Mouse (Mus musculus) liver, embryonic 11.5 days (tissue): ENCODE measurements around the gene Slco1a5. TPM values are rescaled to one million over a fixed set of nuclear protein-coding genes. Genes with fewer than 3 reads are reported as not detected.
A peak's percentile ranks its signal among the peaks of the same experiment; 100 is the strongest.
"Not testable (repeated sequence)": the region's sequence is repeated elsewhere in the genome, so short reads cannot be mapped to it uniquely, and the experiment has no call there.

Source experiments
- ATAC-seq: fragments of 200-750 bp; cut with Nextera tagmentation; replicated peaks from 2 replicates; pipeline ENCODE4 v1.8.0; 2017; ENCODE audit warnings: moderate number of reproducible peaks, mild to moderate bottlenecking, moderate TSS enrichment, moderate library complexity; ENCODE audit not compliant: low FRiP score
- DNase-seq: peaks from one replicate; pipeline ENCODE4 v3.0.0-alpha.2; 2017; ENCODE audit warnings: low spot score
- H3K27ac ChIP-seq: fragments of 300-500 bp; sonication (generic); 2 replicates; pipeline ENCODE4 v1.5.1; 2014; ENCODE audit warnings: mild to moderate bottlenecking, low read depth, low read length, control low read depth
- H3K27me3 ChIP-seq: fragments of 300-500 bp; sonication (generic); replicated peaks from 2 replicates; pipeline ENCODE4 v1.6.1; 2014; ENCODE audit warnings: low read length, mixed read lengths; ENCODE audit not compliant: control insufficient read depth, insufficient read depth
- H3K36me3 ChIP-seq: fragments of 300-500 bp; sonication (generic); 2 replicates; pipeline ENCODE4 v1.6.1; 2014; ENCODE audit warnings: mild to moderate bottlenecking, low read length, moderate library complexity, mixed read lengths; ENCODE audit not compliant: control insufficient read depth, insufficient read depth
- H3K4me1 ChIP-seq: fragments of 300-500 bp; sonication (generic); replicated peaks from 2 replicates; pipeline ENCODE4 v1.6.1; 2014; ENCODE audit warnings: low read length, mixed read lengths; ENCODE audit not compliant: control insufficient read depth, insufficient read depth
- H3K4me2 ChIP-seq: fragments of 300-500 bp; sonication (generic); 2 replicates; pipeline ENCODE4 v1.6.1; 2014; ENCODE audit warnings: mild to moderate bottlenecking, control low read depth, moderate library complexity
- H3K4me3 ChIP-seq: fragments of 300-500 bp; sonication (generic); 2 replicates; pipeline ENCODE4 v1.5.1; 2014; ENCODE audit warnings: low read depth, low read length, control low read depth
- H3K9ac ChIP-seq: fragments of 300-500 bp; sonication (generic); 2 replicates; pipeline ENCODE4 v1.6.1; 2014; ENCODE audit warnings: low read depth, low read length, control low read depth
- H3K9me3 ChIP-seq: fragments of 300-500 bp; sonication (generic); 2 replicates; pipeline ENCODE4 v1.6.1; 2016; ENCODE audit warnings: low read length, inconsistent platforms, mixed read lengths; ENCODE audit not compliant: control insufficient read depth
- WGBS: fragments of 180-500 bp; shearing (Covaris S2); extraction: QIAGEN DNeasy Blood & Tissue Kit; methylation state at CpG from one replicate; pipeline ENCODE4 v1.1.7; 2014; 5-methylcytosine and 5-hydroxymethylcytosine counted together
- polyA plus RNA-seq: library from polyadenylated mRNA; unstranded; fragments of >200 nt; fragmentation: Nextera tagmentation; extraction: Ambion mirVana; gene quantifications from 2 replicates; pipeline ENCODE4 v1.2.1, GENCODE M21; 2014

The Slco1a5 gene
- polyA plus RNA-seq, 1 experiment from 2014 or later = not detected

DNA sequence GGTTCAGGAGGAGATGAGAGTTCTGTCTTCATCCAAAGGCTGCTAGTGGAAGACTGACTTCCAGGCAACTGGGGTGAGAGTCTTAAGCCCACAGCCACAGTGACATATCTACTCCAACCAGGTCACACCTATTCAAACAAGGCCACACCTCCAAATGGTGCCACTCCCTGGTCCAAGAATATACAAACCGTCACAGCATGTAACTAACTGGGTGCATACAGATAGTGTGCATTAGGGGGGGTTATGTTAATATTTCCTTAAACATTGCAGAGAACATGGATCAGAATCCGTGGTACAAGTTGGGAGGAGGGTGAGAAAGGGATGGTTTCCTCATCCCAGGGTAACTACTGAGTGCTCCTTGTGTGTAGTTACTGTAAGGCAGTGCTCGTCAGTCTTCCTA lies 29.3 kb upstream of the Slco1a5 start:
- peaks cover 10% of the 10 kb centered on the region for H3K36me3 ChIP-seq
- not testable (repeated sequence) for H3K4me1 ChIP-seq, H3K9me3 ChIP-seq, DNase-seq, H3K27me3 ChIP-seq, H3K4me3 ChIP-seq, H3K4me2 ChIP-seq, H3K27ac ChIP-seq, H3K9ac ChIP-seq
- 82% methylated on average over 3 of the region's 3 CpGs for WGBS
- ATAC-seq = 0 out of 2 replicates have a peak, but pooled peaks have one; percentile 34

DNA sequence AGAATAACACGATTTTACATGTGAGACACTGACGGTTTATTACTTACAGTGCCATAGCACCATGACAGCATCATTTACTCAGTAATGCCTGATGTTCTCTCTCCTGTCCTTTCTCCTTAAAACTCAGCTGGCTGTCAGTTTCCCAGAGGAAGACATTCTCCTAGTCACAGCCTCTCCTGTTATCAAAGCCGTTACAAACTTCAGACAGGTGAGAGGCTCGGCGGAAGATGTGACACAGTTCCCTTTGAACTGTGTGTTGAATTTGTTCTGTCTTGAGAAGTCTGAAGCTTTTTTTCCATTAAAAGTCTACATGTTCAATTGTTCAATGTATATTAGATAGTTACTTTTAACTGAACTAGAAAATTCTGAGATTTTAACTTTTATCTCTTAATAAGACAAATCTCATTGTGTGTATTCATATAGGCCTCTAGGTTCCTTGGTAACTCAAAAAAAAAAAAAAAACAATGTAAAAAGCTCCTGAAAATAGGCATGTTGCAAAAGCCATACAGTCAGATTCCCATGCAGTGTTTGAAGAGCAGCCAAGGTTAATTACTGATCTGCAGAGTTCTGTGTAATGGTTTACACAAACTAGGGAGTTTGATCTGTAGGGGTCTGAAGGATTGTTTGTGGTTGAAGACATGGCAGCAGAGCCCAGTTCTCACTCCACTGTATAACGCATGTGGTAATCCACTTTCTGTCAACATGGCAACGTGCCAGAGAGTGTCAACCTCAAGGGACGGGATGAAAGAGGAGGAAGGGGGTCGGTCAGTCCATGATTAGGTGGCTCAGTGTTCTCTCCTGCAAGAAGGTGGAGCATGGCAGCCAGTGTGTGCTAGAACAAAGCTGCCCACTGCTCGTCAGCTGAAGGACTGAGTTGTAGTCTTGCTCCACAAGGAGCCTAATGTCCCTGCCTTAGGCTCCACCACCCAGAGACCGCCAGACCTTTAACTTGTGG lies 24.9 kb upstream of the Slco1a5 start:
- H3K27ac ChIP-seq = no peak overlapping the region
- ATAC-seq = no peak

DNA sequence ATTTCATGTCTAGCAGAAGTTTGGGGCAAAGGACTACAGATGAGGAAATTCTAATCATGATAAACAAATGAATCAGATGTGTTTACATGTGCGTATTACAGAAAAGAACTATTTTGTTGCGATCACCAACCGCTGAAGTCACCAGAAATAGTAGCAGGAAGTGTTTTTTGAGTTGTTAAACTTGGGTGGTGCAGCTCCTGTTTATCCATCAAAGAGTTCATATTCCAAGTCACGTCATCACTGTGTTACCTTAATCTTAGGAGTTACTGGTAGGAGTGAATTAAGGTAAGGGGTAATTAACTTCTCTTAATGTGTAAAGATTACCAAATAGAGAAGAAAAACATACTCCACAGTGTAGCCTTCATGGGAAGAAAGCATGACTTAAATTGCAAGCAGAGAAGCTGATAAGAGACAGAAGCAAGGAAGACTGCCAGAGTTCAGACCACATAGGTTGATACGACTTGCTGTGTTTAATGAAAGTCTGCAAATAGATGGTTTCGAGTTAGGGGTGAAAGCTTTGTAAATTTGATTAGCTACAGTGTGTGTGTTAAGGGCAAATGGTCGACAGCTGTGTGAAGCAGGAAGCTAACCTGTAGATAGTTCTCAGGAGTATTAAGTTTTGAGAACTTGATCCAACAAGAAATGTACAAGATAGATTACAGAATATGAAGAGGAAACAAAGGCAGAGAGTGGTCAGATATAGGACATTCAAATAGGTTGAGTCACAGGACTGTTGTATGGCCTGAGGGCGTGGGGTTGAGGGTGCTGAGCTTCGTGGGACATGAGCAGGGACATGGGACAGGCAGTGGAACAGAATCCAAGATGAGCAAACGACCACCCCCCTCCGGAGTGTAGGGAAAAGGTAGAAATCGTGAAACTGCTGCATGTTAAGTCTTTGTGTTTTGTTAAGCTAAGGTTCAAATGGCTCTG lies 23.7 kb upstream of the Slco1a5 start:
- Histone ChIP-seq H3K9ac (peak overlapping the region; percentile 62), H3K4me3 (peak overlapping the region; percentile 64), H3K9me3 (no peaks in the 10 kb centered on the region), H3K4me2 (peak overlapping the region; percentile 65), H3K27ac (0 out of 2 replicates have a peak overlapping the region, but pooled peaks have one; percentile 68), H3K4me1 (peaks cover 5% of the 10 kb centered on the region; the same call in 1 of the 2 replicates), H3K36me3 (peaks cover 6% of the 10 kb centered on the region; the same call in 1 of the 2 replicates), H3K27me3 (no peaks in the 10 kb centered on the region)
- DNase-seq = no peak
- 41% methylated on average over 12 of the region's 12 CpGs for WGBS
- peak; percentile 7 for ATAC-seq

More for the DNA sequence above, 24.9 kb upstream of the Slco1a5 start:
- H3K9me3 ChIP-seq = no peaks in the 10 kb centered on the region
- H3K4me2 ChIP-seq = no peak overlapping the region
- H3K4me1 ChIP-seq = peaks cover 5% of the 10 kb centered on the region; the same call in 1 of the 2 replicates
- 81% methylated on average over 11 of the region's 11 CpGs for WGBS
- H3K27me3 ChIP-seq = no peaks in the 10 kb centered on the region
- H3K36me3 ChIP-seq = peaks cover 9% of the 10 kb centered on the region; the same call in 1 of the 2 replicates
- DNase-seq = no peak
- H3K4me3 ChIP-seq = no peak overlapping the region
- H3K9ac ChIP-seq = no peak overlapping the region

DNA sequence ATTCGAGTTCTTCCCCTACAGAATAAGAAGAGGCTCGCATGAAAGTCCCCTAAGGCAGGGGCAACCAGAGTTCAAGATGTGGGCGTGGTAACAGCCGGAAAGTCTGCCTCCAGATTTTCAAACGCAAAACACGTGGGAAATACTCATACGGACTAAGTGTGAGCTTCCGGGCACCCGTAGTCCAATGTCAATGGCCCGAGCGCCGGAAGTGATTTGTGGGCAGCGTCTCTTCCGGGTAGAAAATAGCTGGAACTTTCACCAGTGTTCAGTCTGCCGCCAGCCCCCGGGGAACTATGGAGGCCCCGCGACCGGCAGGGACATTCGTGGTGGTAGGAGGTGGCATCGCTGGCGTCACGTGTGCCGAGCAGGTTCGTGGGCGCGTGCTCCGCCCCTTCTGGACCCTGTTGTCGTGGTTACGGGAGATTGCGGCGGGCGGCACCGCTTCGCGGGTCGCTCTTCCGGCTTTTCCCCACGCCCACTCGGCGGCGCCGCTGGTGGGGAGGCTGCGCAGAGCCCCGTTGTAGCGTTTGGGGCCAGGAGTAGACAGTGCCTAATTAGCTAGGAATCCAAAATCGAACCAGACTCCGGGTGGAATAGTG lies 22.8 kb upstream of the Slco1a5 start, which contains the start of gene Pyroxd1:
Gene Pyroxd1, plus strand, starts transcription at position 215 of the 599 bp plus-strand sequence.
- H3K9ac ChIP-seq = peak within 1 kb of the TSS; percentile 62
- DNase-seq (peak; percentile 81), ATAC-seq (peak; percentile 95)
- H3K9me3 ChIP-seq = no peaks in the 10 kb centered on the region
- peak within 1 kb of the TSS; percentile 65 for H3K4me2 ChIP-seq
- peak within 1 kb of the TSS; percentile 64 for H3K4me3 ChIP-seq
- H3K27ac ChIP-seq = peak within 1 kb of the TSS; percentile 68
- H3K4me1 ChIP-seq = peaks cover 5% of the 10 kb centered on the region; the same call in 1 of the 2 replicates
- under 1% methylated on average over 48 of the region's 48 CpGs for WGBS
- peaks cover 3% of the 10 kb centered on the region; the same call in 1 of the 2 replicates for H3K36me3 ChIP-seq
- no peaks in the 10 kb centered on the region for H3K27me3 ChIP-seq

DNA sequence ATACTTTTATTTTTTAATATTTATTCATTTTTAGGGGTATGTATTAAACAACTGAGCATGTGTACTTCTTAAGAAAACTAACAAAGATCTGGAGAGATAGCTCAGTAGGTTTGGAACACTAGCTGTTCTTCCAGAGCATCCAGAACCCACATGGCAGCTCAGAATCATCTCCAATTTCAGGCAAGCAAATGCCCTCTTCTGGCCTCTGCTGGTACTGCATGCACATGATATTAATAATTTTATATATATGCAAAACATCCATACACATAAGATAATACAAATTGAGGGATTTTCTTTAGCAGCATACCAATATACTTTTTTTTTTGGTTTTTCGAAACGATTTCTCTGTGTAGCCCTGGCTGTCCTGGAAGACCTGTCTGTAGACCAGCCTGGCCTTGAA lies 20.8 kb upstream of the Slco1a5 start:
- Histone ChIP-seq H3K9me3 (no peaks in the 10 kb centered on the region), H3K36me3 (no peaks in the 10 kb centered on the region), H3K27ac (no peak overlapping the region), H3K4me1 (peaks cover 5% of the 10 kb centered on the region; the same call in 1 of the 2 replicates), H3K4me2 (no peak overlapping the region), H3K27me3 (no peaks in the 10 kb centered on the region), H3K9ac (no peak overlapping the region), H3K4me3 (no peak overlapping the region)
- no peak for DNase-seq
- WGBS = 44% methylated on average over 2 of the region's 2 CpGs
- no peak for ATAC-seq

DNA sequence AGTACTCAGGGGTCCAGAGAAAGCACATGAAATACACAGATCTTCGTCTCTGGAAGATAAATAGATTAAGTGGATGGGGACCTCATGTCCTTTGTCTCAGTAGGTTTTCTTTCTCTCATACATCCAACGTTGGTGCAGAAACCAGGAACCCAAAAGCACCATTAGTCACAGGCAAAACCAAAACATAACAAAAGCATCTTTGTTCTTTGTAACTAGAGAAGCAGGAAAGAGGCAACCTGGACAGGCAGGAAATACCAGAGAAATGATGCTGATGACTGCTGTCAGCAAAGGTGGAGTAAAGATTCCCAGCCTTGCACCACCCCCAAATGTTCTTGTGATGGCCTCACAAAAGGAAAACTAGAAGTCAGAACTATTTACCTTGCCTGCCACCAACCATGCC lies 16.8 kb upstream of the Slco1a5 start:
- H3K9ac ChIP-seq = no peak overlapping the region
- H3K27ac ChIP-seq = no peak overlapping the region
- 41% methylated on average over 2 of the region's 2 CpGs for WGBS
- H3K4me1 ChIP-seq = no peaks in the 10 kb centered on the region
- no peaks in the 10 kb centered on the region for H3K27me3 ChIP-seq
- DNase-seq (no peak), ATAC-seq (no peak)
- H3K9me3 ChIP-seq = no peaks in the 10 kb centered on the region
- no peak overlapping the region for H3K4me2 ChIP-seq
- no peak overlapping the region for H3K4me3 ChIP-seq
- no peaks in the 10 kb centered on the region for H3K36me3 ChIP-seq

DNA sequence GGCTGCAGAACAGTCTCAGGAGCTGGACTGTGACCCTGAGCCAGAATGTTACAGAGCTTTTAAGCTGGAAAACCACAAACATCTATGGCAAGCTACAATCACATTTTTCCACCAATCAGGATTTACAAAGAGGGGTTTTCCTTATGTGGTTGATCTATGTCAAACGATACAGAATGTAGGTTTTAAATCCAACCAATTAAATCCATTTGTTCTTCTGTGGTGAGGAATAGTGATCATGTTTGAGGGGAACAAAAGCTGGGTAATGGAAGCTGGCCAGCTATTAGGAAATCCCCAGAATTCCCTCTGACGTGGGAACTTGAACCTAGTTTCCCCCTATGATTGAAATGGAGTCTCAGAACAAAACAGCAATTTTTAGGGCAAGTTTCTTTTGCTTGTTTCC lies 16.2 kb upstream of the Slco1a5 start:
- no peaks in the 10 kb centered on the region for H3K27me3 ChIP-seq
- DNase-seq (no peak), ATAC-seq (no peak)
- no peak overlapping the region for H3K4me2 ChIP-seq
- no peak overlapping the region for H3K4me3 ChIP-seq
- H3K9ac ChIP-seq = no peak overlapping the region
- no peaks in the 10 kb centered on the region for H3K36me3 ChIP-seq
- H3K4me1 ChIP-seq = no peaks in the 10 kb centered on the region
- no peak overlapping the region for H3K27ac ChIP-seq
- WGBS = 65% methylated on average over 2 of the region's 2 CpGs
- H3K9me3 ChIP-seq = no peaks in the 10 kb centered on the region

DNA sequence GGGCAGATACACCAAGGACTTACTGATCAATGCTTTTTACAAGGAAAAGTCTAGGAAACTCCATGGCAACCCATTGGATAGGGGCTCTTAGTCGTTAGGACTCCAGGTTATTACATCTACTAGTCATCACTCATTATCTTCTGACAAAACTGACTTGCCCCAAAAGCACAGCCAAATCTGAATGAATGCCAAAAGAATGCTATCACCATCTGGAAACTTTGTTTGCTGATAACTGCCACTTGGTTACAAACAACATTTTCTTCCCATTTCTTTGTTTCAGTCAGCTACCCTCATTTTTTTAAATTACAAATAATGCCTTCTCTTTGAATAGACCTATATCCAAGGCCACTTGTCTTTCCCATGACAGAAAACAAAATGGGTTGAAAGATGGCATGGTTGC lies 6.4 kb upstream of the Slco1a5 start:
- Histone ChIP-seq H3K4me1 (no peaks in the 10 kb centered on the region), H3K9ac (no peak overlapping the region), H3K27ac (no peak overlapping the region), H3K9me3 (no peaks in the 10 kb centered on the region), H3K36me3 (no peaks in the 10 kb centered on the region), H3K27me3 (no peaks in the 10 kb centered on the region), H3K4me2 (no peak overlapping the region), H3K4me3 (no peak overlapping the region)
- 48% methylated on average over 1 of the region's 1 CpGs for WGBS
- DNase-seq (no peak), ATAC-seq (no peak)
